Mouse (Mus musculus) neutrophil, adult 5-6 weeks (primary cell): ENCODE results near the gene Asic5. TPM values are rescaled to one million over a fixed set of nuclear protein-coding genes. Genes with fewer than 3 reads are reported as not detected.

ENCODE experiments used
- ATAC-seq: fragments of 151-379, 151-347 bp; 2 replicates; pipeline ENCODE4 v1.8.0; 2017; ENCODE audit warnings: mild to moderate bottlenecking, moderate TSS enrichment; ENCODE audit not compliant: insufficient number of reproducible peaks, poor library complexity, low FRiP score, severe bottlenecking; ENCODE audit errors: extremely low read depth
- total RNA-seq: library from RNA; stranded (forward); fragments of 200-1000 nt; gene quantifications from 2 replicates; pipeline ENCODE4 v1.2.3, GENCODE M21; 2017

The Asic5 gene
- not detected in 2 replicates for total RNA-seq

GRCm38 (mm10) chr3:81981990-81982389, at the start of gene Asic5:
TSS of gene Asic5 (plus strand) at chr3:81982290.
- ATAC-seq = no peak

- ATAC-seq = no peak
Measured at GRCm38 (mm10) chr3:81933348-81933747, 48.7 kb upstream of the Asic5 start.

DNA sequence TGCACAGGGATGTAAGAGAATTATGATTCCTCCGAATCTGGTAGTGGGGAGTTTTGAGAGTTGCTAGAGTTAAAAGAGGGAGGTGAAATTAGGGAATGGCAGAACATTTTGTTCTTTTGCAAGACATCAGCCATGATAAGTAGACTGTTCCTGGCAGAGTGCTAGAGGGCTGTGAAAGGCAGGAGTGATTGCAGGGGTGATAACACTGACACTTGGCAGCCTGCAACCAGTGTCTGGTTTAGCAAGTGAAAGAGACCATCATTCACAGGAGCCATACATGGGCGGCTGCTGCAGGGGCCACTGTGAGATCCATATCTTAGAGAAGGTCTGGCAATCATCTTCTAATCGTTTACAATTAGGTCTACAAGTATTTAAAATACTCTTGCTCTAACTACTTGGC, 43.2 kb upstream of the Asic5 start:
- ATAC-seq = no peak

DNA sequence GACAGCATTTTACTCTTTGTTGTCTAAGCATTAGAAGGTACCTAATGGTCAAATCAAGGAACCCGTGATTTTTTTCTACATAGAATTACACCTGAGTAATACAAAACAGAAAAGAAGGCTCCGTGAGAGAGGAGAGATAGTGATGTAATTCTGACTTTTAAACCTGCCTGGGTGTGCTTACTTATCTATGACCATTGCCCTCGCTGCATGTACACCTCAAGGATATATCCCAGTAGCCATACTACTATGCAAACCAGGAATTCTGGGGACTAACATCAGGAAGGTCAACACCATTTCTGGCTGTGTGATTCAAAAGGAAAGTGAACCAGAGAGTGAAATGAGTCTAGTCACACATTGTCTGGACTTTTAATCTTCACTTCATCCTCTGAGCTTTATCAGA, 39.7 kb upstream of the Asic5 start:
- no peak for ATAC-seq

GRCm38 (mm10) chr3:81943097-81943496, 39.0 kb upstream of the Asic5 start:
- no peak for ATAC-seq

DNA sequence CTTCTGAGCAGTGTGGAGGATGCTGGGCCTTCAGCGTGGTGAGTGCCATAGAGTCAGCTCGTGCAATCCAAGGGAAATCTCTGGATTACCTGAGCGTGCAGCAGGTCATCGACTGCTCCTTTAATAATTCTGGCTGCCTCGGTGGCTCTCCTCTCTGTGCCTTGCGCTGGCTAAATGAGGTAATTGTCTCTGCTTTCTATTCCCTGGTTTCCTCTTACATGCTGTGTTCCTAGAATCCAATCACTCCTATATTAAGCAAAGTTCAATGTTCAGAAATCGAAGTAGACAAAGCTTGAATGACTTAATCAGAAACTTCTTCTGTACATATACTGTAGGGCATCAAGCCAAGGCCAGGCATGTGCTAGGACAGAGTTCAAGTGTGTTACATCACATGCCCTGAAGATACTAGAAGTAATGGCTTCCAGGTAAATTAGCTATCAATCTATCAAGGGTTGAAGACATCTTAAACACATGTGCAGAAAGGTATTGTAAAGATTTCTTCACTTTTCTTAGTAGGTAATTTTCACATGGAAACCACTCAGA, 37.2 kb upstream of the Asic5 start:
- ATAC-seq = no peak

GRCm38 (mm10) chr3:81949048-81949447, 33.0 kb upstream of the Asic5 start:
- ATAC-seq = no peak

GRCm38 (mm10) chr3:81951785-81952184, 30.3 kb upstream of the Asic5 start:
- ATAC-seq = no peak

DNA sequence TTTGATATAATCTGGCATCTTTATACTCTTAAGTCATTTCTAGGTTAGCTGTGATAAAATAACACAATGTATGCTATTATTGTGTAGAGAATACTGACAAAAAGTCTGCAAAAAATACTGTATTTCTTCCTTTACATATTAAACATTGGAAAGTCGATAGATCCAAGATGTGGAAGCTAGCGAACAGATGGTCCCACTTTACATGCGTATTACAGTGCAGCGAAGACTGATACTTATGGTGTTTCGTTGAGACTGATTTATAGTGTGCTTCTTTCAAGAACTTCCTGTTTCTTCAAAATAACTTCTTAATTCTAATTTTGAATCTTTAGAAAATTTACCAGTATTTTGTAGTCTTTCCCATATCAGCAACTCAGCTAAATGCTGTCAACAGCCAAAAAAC, 24.6 kb upstream of the Asic5 start:
- ATAC-seq = no peak

DNA sequence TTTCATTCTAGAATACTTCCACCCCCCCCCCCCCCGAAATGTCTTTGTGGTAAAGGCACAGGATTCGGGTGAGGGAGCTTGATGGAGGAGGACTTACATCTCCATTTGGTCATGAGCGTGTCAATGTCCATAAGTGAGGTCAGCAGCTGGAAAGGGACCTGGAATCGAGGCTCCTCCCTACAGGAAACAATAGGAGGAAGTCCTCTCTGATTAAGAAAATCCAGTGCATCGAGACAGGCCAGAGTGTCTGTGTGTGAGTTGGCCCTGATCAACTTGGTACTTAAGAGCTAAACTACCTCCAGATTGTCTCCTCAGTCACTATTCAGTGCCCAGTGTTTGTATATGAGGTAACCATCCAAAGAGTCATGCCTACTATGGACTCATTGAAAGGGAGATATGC, 20.8 kb upstream of the Asic5 start:
- ATAC-seq = no peak

DNA sequence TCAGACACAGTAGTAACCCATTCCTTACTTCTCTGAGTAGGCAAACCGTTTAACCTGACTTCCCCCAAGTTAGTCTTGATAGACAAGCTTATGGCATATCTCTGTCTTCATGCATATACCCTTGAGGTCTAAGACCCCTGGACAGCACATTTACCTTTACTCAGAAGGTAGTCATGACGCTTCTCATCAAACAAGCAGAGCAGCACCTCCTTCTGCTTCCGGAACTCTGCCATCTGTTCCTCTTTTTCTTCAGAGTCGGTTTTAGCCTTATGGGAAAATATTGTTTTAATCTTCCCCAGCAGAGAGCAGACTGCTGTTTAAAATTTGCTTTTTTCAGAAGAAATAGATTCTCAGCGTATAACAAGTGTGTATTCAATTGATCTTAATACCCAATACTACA, 18.3 kb upstream of the Asic5 start:
- ATAC-seq = peak; percentile 19; the same call in 1 of the 2 replicates

DNA sequence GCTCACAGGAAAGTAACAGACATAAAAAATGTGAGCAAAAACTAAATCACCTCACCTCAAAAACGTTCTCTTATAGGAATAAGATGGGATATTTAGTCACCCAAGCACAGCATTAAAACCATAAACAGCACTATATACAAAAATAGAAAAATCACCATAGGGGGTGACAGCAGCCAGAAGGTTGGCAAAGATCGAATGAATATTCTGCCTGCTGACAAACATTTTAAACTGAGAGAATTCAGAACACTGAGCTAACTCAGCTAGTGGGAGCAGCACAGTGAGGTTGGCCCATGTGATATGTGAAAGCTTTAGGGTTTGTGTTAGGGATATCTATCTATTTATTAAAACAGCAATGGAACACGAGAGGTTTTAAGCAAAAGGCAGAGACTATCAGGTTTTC, 17.5 kb upstream of the Asic5 start:
- no peak for ATAC-seq

- no peak for ATAC-seq
Measured at GRCm38 (mm10) chr3:81975607-81976006, 6.5 kb upstream of the Asic5 start.

GRCm38 (mm10) chr3:81976102-81976501, 6.0 kb upstream of the Asic5 start, which contains the start of gene Tdo2:
TSS of gene Tdo2 (minus strand) at chr3:81976202.
- ATAC-seq = no peak

- no peak for ATAC-seq
Measured at GRCm38 (mm10) chr3:81981576-81981975, 514 bp upstream of the Asic5 start.

DNA sequence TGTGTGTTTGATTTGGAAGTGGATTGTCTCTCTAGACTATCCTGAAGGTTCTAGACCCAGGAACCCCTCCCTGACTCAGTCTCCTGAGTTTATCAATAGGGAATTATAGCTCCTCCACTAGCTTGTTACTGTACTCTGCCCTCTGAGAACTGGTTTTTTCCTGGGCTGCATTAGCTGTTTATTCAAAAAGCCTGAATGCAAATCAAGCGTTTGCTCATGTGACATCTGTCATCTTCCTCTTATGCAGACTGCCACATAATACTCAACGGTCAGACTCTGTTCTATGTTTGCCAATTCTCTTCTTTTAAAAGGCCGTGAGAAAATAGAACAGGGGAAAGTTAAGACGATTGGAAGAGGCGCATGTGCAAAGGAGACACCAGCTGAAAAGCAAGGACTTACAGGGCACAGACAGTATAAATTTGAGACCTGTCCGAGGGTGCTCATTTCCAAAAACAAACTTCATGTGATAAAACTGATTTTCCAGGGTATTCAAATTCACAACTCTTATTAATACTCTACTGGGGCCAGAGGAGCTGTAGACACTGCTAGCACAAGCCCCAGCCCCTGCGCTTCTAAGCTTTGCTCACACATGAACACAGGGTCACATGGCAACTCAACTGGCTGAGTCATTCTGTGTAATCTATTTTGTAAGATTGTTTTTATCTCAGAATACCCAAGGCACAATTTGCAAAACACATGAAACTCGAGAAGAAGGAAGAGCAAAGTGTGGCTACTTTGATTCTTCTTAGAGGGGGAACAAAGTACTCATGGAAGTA, 1.2 kb downstream of the Asic5 start:
- ATAC-seq = no peak

DNA sequence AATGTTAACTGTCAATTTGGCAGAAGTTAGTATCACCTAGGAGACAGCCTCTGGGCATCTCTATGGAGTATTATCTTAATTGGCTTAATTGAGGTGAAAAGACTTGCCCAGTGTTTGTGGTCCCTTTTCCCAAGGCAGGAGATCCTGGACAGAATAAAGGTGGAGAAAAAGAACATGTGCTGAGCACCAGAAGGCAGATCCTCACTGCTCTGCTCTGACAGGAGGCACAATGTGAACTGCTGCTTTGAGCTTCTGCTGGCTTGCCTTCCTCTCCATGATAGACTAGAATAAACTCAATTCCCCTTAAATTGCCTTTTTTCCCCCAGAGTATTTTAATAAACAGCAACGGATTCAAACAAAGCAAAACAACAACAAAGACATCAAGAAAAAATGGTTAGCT, 3.0 kb downstream of the Asic5 start:
- ATAC-seq = no peak

DNA sequence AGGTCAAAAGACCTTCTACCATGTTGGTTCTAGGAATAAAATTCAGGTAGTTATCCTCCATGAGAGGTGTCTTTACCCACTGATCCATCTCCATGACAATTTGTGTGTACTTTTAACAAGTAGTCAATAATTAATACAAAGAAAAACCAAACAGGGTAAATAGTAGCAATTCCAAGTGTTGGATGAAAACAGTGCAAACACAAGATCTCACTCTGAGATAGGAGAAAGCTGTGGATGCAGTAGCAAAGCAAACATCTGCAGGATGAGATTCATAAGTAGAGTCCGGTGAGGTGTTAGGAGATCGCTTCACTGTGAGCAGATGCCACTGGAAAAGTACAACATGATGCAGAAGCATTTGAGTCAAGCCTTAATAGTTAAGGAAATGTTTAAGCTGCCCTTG, 4.0 kb downstream of the Asic5 start:
- ATAC-seq = no peak

DNA sequence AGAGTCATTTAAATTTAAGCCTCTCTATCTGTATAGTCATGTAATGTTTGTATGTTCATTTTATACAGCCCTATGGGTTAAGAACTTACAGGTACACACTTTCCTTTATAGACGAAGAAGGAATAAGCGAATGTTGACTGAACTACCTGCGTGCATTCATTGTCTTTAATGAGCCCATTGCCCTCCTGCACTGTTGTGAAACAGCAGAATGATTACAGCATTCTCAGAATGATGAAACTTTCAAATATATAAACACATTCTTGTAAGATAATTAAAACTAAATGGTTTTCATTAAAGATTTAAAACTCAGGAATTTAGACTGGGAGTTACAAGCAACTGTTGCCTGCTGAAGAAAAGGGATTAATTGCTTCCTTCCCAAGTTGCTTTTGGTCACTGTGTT, 5.5 kb downstream of the Asic5 start:
- ATAC-seq = no peak

GRCm38 (mm10) chr3:81989692-81990141, 7.6 kb downstream of the Asic5 start:
- ATAC-seq = no peak

DNA sequence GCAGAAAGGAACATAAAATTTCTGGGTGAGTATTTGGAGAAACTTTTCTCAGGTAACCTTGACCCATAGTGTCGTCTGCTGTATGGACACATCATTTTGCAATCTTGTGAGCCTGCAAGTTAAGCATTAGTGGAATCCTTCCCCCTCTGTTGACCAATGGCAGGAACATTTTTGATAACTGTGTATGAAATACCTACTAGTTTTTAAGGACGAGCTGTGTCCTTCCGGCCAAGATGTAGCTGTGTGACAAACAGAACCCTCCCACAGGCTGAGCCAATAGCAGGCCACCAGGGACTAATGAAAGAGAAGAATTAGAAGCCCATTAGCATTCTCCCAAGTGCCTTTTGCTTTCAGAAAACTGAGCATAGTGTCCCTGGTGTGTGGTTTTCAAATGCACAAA, 8.4 kb downstream of the Asic5 start:
- no peak for ATAC-seq
